Mouse (Mus musculus): ENCODE results near the gene Aig1. TPM values are rescaled to one million over a fixed set of nuclear protein-coding genes. Genes with fewer than 3 reads are reported as not detected.
A peak's percentile ranks its signal among the peaks of the same experiment; 100 is the strongest.

Gene Aig1
- polyA plus RNA-seq, 1 experiment, result 12.0 TPM

DNA sequence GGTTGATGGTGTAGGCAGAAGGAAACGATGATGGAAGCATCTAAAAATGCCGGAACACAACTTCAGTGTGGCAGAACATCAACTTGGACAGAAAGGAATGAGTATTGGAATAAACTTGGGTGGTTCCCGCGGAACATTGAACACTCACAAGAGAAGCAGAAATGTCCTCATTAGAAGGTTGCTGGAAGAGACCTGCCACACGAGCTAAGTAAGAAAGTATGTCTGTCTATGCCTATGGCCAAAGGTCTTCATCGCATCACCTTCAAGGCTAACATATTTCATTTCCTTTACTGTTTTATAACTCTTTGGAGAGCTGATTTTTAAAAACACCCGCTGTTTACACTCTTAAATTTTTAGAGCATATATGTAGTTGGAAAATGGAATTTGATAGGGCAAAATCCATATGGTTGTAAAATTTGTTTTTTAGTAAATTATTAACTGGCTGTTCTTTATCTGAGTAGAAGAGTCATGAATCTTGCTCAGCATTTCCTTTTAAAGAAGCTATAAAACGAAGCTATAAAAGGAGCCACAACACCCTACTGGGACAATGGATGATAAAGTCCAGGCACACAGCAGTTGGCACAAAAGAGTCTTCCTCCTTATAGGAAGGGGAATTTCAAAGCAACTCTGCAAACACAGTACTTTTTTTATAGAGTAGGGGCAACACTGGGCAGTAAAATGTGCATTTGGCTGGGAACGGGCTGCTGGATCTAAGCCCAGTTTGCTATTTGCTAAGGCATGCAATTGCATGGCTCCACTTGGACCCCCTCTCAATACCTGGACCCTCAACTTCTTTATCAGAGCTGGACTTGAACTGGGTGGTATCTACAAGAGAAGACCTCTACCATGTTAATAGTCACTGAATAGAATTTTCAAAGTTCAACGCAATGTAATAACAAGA, 14.4 kb upstream of the Aig1 start:
- Histone ChIP-seq H3K27ac (ENCODE audit: insufficient read depth, low read length) (no peak overlapping the region), H3K27me3 (ENCODE audit: control insufficient read depth, insufficient read depth, low read length, poor library complexity, severe bottlenecking) (no peaks in the 10 kb centered on the region), H3K4me3 (ENCODE audit: low read depth, low read length) (no peak overlapping the region), H3K9me3 (replicated peaks; ENCODE audit: control insufficient read depth, insufficient read depth, low read length, poor library complexity, severe bottlenecking) (no peaks in the 10 kb centered on the region), H3K36me3 (ENCODE audit: control insufficient read depth, insufficient read depth, low read length, poor library complexity, severe bottlenecking) (no peaks in the 10 kb centered on the region), H3K9ac (ENCODE audit: low read depth, poor library complexity, severe bottlenecking) (no peak overlapping the region), H3K4me1 (ENCODE audit: control insufficient read depth, insufficient read depth, low read length) (no peaks in the 10 kb centered on the region)
- TF ChIP-seq EP300 (IDR thresholded peaks at IDR 0.05; ENCODE audit: insufficient read depth, low read depth, low read length) (no peak), CTCF (IDR thresholded peaks at IDR 0.05; ENCODE audit: low read depth, low read length) (no peak), POLR2A (IDR thresholded peaks at IDR 0.05; ENCODE audit: insufficient read depth, low read length) (no peak)

- no peaks in the 10 kb centered on the region for H3K4me1 ChIP-seq (ENCODE audit: control insufficient read depth, insufficient read depth, low read length)
- no peak overlapping the region for H3K4me3 ChIP-seq (ENCODE audit: low read depth, low read length)
- no peaks in the 10 kb centered on the region for H3K36me3 ChIP-seq (ENCODE audit: control insufficient read depth, insufficient read depth, low read length, poor library complexity, severe bottlenecking)
- no peak overlapping the region for H3K9ac ChIP-seq (ENCODE audit: low read depth, poor library complexity, severe bottlenecking)
- TF ChIP-seq CTCF (IDR thresholded peaks at IDR 0.05; ENCODE audit: low read depth, low read length), result peak; percentile 25
- no peak for TF ChIP-seq POLR2A (IDR thresholded peaks at IDR 0.05; ENCODE audit: insufficient read depth, low read length)
- no peak for TF ChIP-seq EP300 (IDR thresholded peaks at IDR 0.05; ENCODE audit: insufficient read depth, low read depth, low read length)
- no peaks in the 10 kb centered on the region for H3K9me3 ChIP-seq (replicated peaks; ENCODE audit: control insufficient read depth, insufficient read depth, low read length, poor library complexity, severe bottlenecking)
- no peaks in the 10 kb centered on the region for H3K27me3 ChIP-seq (ENCODE audit: control insufficient read depth, insufficient read depth, low read length, poor library complexity, severe bottlenecking)
- H3K27ac ChIP-seq (ENCODE audit: insufficient read depth, low read length), result no peak overlapping the region
Measured at GRCm38 (mm10) chr10:13882490-13882889, 13.7 kb upstream of the Aig1 start.

- no peak for TF ChIP-seq POLR2A (IDR thresholded peaks at IDR 0.05; ENCODE audit: insufficient read depth, low read length)
- TF ChIP-seq EP300 (IDR thresholded peaks at IDR 0.05; ENCODE audit: insufficient read depth, low read depth, low read length), result no peak
- TF ChIP-seq CTCF (IDR thresholded peaks at IDR 0.05; ENCODE audit: low read depth, low read length), result no peak
- H3K4me1 ChIP-seq (ENCODE audit: control insufficient read depth, insufficient read depth, low read length), result no peaks in the 10 kb centered on the region
Measured at GRCm38 (mm10) chr10:13878696-13879095, 9.9 kb upstream of the Aig1 start.

DNA sequence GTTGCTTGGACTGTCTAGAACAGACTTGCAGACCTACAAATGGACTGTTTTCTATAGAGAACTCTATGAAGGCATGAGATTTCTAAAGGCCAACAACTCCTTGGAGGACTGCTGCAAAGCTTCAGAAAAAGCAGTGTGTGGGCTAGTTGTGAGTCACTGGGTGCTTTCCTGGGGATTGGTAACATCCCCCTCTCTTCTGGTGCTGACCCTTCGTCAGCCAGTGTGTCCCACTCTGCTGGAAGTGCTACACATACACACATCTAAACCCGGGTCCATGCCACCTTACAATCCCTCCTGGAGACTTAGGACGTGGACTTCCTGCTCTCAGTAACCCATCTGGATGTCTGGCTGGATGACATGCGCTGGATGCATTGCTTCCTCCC, 6.2 kb upstream of the Aig1 start:
- no peaks in the 10 kb centered on the region for H3K27me3 ChIP-seq (ENCODE audit: control insufficient read depth, insufficient read depth, low read length, poor library complexity, severe bottlenecking)
- H3K27ac ChIP-seq (ENCODE audit: insufficient read depth, low read length), result no peak overlapping the region
- H3K9ac ChIP-seq (ENCODE audit: low read depth, poor library complexity, severe bottlenecking), result no peak overlapping the region
- no peak for TF ChIP-seq POLR2A (IDR thresholded peaks at IDR 0.05; ENCODE audit: insufficient read depth, low read length)
- TF ChIP-seq CTCF (IDR thresholded peaks at IDR 0.05; ENCODE audit: low read depth, low read length), result no peak
- TF ChIP-seq EP300 (IDR thresholded peaks at IDR 0.05; ENCODE audit: insufficient read depth, low read depth, low read length), result no peak
- no peaks in the 10 kb centered on the region for H3K9me3 ChIP-seq (replicated peaks; ENCODE audit: control insufficient read depth, insufficient read depth, low read length, poor library complexity, severe bottlenecking)
- H3K4me3 ChIP-seq (ENCODE audit: low read depth, low read length), result no peak overlapping the region
- H3K36me3 ChIP-seq (ENCODE audit: control insufficient read depth, insufficient read depth, low read length, poor library complexity, severe bottlenecking), result no peaks in the 10 kb centered on the region
- no peaks in the 10 kb centered on the region for H3K4me1 ChIP-seq (ENCODE audit: control insufficient read depth, insufficient read depth, low read length)

More at GRCm38 (mm10) chr10:13878696-13879095, 9.9 kb upstream of the Aig1 start:
- Histone ChIP-seq H3K36me3 (ENCODE audit: control insufficient read depth, insufficient read depth, low read length, poor library complexity, severe bottlenecking) (no peaks in the 10 kb centered on the region), H3K9ac (ENCODE audit: low read depth, poor library complexity, severe bottlenecking) (no peak overlapping the region), H3K4me3 (ENCODE audit: low read depth, low read length) (no peak overlapping the region), H3K27ac (ENCODE audit: insufficient read depth, low read length) (no peak overlapping the region), H3K27me3 (ENCODE audit: control insufficient read depth, insufficient read depth, low read length, poor library complexity, severe bottlenecking) (no peaks in the 10 kb centered on the region), H3K9me3 (replicated peaks; ENCODE audit: control insufficient read depth, insufficient read depth, low read length, poor library complexity, severe bottlenecking) (no peaks in the 10 kb centered on the region)

- Histone ChIP-seq H3K4me3 (ENCODE audit: low read depth, low read length) (no peak overlapping the region), H3K9ac (ENCODE audit: low read depth, poor library complexity, severe bottlenecking) (no peak overlapping the region), H3K27me3 (ENCODE audit: control insufficient read depth, insufficient read depth, low read length, poor library complexity, severe bottlenecking) (no peaks in the 10 kb centered on the region), H3K27ac (ENCODE audit: insufficient read depth, low read length) (no peak overlapping the region), H3K36me3 (ENCODE audit: control insufficient read depth, insufficient read depth, low read length, poor library complexity, severe bottlenecking) (no peaks in the 10 kb centered on the region), H3K9me3 (replicated peaks; ENCODE audit: control insufficient read depth, insufficient read depth, low read length, poor library complexity, severe bottlenecking) (no peaks in the 10 kb centered on the region), H3K4me1 (ENCODE audit: control insufficient read depth, insufficient read depth, low read length) (no peaks in the 10 kb centered on the region)
- TF ChIP-seq CTCF (IDR thresholded peaks at IDR 0.05; ENCODE audit: low read depth, low read length) (no peak), EP300 (IDR thresholded peaks at IDR 0.05; ENCODE audit: insufficient read depth, low read depth, low read length) (no peak), POLR2A (IDR thresholded peaks at IDR 0.05; ENCODE audit: insufficient read depth, low read length) (no peak)
Measured at GRCm38 (mm10) chr10:13874301-13875037, 5.7 kb upstream of the Aig1 start.

- no peak for TF ChIP-seq POLR2A (IDR thresholded peaks at IDR 0.05; ENCODE audit: insufficient read depth, low read length)
- no peak for TF ChIP-seq EP300 (IDR thresholded peaks at IDR 0.05; ENCODE audit: insufficient read depth, low read depth, low read length)
- Histone ChIP-seq H3K9me3 (replicated peaks; ENCODE audit: control insufficient read depth, insufficient read depth, low read length, poor library complexity, severe bottlenecking) (no peaks in the 10 kb centered on the region), H3K9ac (ENCODE audit: low read depth, poor library complexity, severe bottlenecking) (no peak overlapping the region), H3K4me1 (ENCODE audit: control insufficient read depth, insufficient read depth, low read length) (no peaks in the 10 kb centered on the region), H3K36me3 (ENCODE audit: control insufficient read depth, insufficient read depth, low read length, poor library complexity, severe bottlenecking) (no peaks in the 10 kb centered on the region), H3K27me3 (ENCODE audit: control insufficient read depth, insufficient read depth, low read length, poor library complexity, severe bottlenecking) (no peaks in the 10 kb centered on the region), H3K4me3 (ENCODE audit: low read depth, low read length) (no peak overlapping the region), H3K27ac (ENCODE audit: insufficient read depth, low read length) (no peak overlapping the region)
Measured at GRCm38 (mm10) chr10:13870531-13870930, 1.8 kb upstream of the Aig1 start.
